Mouse (Mus musculus): ENCODE measurements around the gene Slmap. TPM values are rescaled to one million over a fixed set of nuclear protein-coding genes. Genes with fewer than 3 reads are reported as not detected.

The Slmap gene
- polyA plus RNA-seq, 1 experiment from 2014 or later: 8.6 TPM

GRCm38 (mm10) chr14:26508150-26508549 is 26.6 kb downstream of the Slmap start:
- ATAC-seq (ENCODE audit: insufficient read depth): no peak
- no peak overlapping the region for H3K9ac ChIP-seq
- H3K4me2 ChIP-seq: no peak overlapping the region
- no peaks in the 10 kb centered on the region for H3K9me3 ChIP-seq (replicated peaks)
- H3K36me3 ChIP-seq (replicated peaks): no peaks in the 10 kb centered on the region
- H3K4me1 ChIP-seq (replicated peaks): no peaks in the 10 kb centered on the region
- H3K27ac ChIP-seq (replicated peaks): no peak overlapping the region
- WGBS (ENCODE audit: insufficient replicate concordance): 82% methylated on average over 6 of the region's 6 CpGs
- H3K4me3 ChIP-seq (replicated peaks): no peak overlapping the region
- H3K27me3 ChIP-seq: no peaks in the 10 kb centered on the region

GRCm38 (mm10) chr14:26507361-26507760 is 27.4 kb downstream of the Slmap start:
- no peak overlapping the region for H3K4me3 ChIP-seq (replicated peaks)
- no peak overlapping the region for H3K4me2 ChIP-seq
- H3K4me1 ChIP-seq (replicated peaks): no peaks in the 10 kb centered on the region
- H3K36me3 ChIP-seq (replicated peaks): no peaks in the 10 kb centered on the region
- ATAC-seq (ENCODE audit: insufficient read depth): no peak
- H3K27ac ChIP-seq (replicated peaks): no peak overlapping the region
- WGBS (ENCODE audit: insufficient replicate concordance): 79% methylated on average over 4 of the region's 4 CpGs
- no peaks in the 10 kb centered on the region for H3K9me3 ChIP-seq (replicated peaks)
- no peak overlapping the region for H3K9ac ChIP-seq
- H3K27me3 ChIP-seq: no peaks in the 10 kb centered on the region

- no peak overlapping the region for H3K4me2 ChIP-seq
- no peak overlapping the region for H3K27ac ChIP-seq (replicated peaks)
- H3K4me1 ChIP-seq (replicated peaks): 0 out of 2 replicates have a peak, but pooled peaks cover 5% of the 10 kb centered on the region
- no peaks in the 10 kb centered on the region for H3K36me3 ChIP-seq (replicated peaks)
- 87% methylated on average over 4 of the region's 4 CpGs for WGBS (ENCODE audit: insufficient replicate concordance)
- no peak overlapping the region for H3K4me3 ChIP-seq (replicated peaks)
- no peaks in the 10 kb centered on the region for H3K9me3 ChIP-seq (replicated peaks)
- no peaks in the 10 kb centered on the region for H3K27me3 ChIP-seq
- no peak overlapping the region for H3K9ac ChIP-seq
- no peak for ATAC-seq (ENCODE audit: insufficient read depth)
Measured at GRCm38 (mm10) chr14:26504541-26504940, 30.2 kb downstream of the Slmap start.

GRCm38 (mm10) chr14:26500136-26500933 is 34.4 kb downstream of the Slmap start:
- H3K27ac ChIP-seq (replicated peaks): no peak overlapping the region
- 0 out of 2 replicates have a peak, but pooled peaks cover 3% of the 10 kb centered on the region for H3K36me3 ChIP-seq (replicated peaks)
- no peak overlapping the region for H3K4me2 ChIP-seq
- H3K9ac ChIP-seq: no peak overlapping the region
- H3K4me1 ChIP-seq (replicated peaks): 0 out of 2 replicates have a peak, but pooled peaks cover 8% of the 10 kb centered on the region
- H3K4me3 ChIP-seq (replicated peaks): no peak overlapping the region
- no peaks in the 10 kb centered on the region for H3K27me3 ChIP-seq
- H3K9me3 ChIP-seq (replicated peaks): no peaks in the 10 kb centered on the region
- no peak for ATAC-seq (ENCODE audit: insufficient read depth)
- WGBS (ENCODE audit: insufficient replicate concordance): 76% methylated on average over 2 of the region's 2 CpGs

- Histone ChIP-seq H3K27me3 (no peaks in the 10 kb centered on the region), H3K4me3 (replicated peaks) (no peak overlapping the region), H3K9ac (no peak overlapping the region), H3K9me3 (replicated peaks) (no peaks in the 10 kb centered on the region), H3K4me1 (replicated peaks) (0 out of 2 replicates have a peak, but pooled peaks cover 8% of the 10 kb centered on the region), H3K4me2 (no peak overlapping the region), H3K27ac (replicated peaks) (no peak overlapping the region), H3K36me3 (replicated peaks) (0 out of 2 replicates have a peak, but pooled peaks cover 3% of the 10 kb centered on the region)
- WGBS (ENCODE audit: insufficient replicate concordance): 78% methylated on average over 1 of the region's 1 CpGs
- no peak for ATAC-seq (ENCODE audit: insufficient read depth)
Measured at GRCm38 (mm10) chr14:26495021-26495420, 39.7 kb downstream of the Slmap start.

- Histone ChIP-seq H3K4me1 (replicated peaks) (peaks cover 5% of the 10 kb centered on the region; the same call in 1 of the 2 replicates), H3K4me3 (replicated peaks) (no peak overlapping the region), H3K9ac (no peak overlapping the region), H3K4me2 (no peak overlapping the region), H3K9me3 (replicated peaks) (no peaks in the 10 kb centered on the region), H3K27me3 (no peaks in the 10 kb centered on the region), H3K36me3 (replicated peaks) (0 out of 2 replicates have a peak, but pooled peaks cover 3% of the 10 kb centered on the region), H3K27ac (replicated peaks) (no peak overlapping the region)
- no peak for ATAC-seq (ENCODE audit: insufficient read depth)
- WGBS (ENCODE audit: insufficient replicate concordance): 20% methylated on average over 2 of the region's 2 CpGs
Measured at GRCm38 (mm10) chr14:26491150-26491549, 43.6 kb downstream of the Slmap start.

GRCm38 (mm10) chr14:26488329-26489020 is 46.3 kb downstream of the Slmap start:
- ATAC-seq (ENCODE audit: insufficient read depth): no peak
- Histone ChIP-seq H3K4me1 (replicated peaks) (peaks cover 5% of the 10 kb centered on the region; the same call in 1 of the 2 replicates), H3K4me2 (no peak overlapping the region), H3K27me3 (no peaks in the 10 kb centered on the region), H3K9me3 (replicated peaks) (no peaks in the 10 kb centered on the region), H3K27ac (replicated peaks) (no peak overlapping the region), H3K4me3 (replicated peaks) (no peak overlapping the region), H3K9ac (no peak overlapping the region), H3K36me3 (replicated peaks) (no peaks in the 10 kb centered on the region)
- WGBS (ENCODE audit: insufficient replicate concordance): 75% methylated on average over 9 of the region's 9 CpGs

- no peak overlapping the region for H3K27ac ChIP-seq (replicated peaks)
- no peaks in the 10 kb centered on the region for H3K36me3 ChIP-seq (replicated peaks)
- no peak overlapping the region for H3K4me2 ChIP-seq
- no peaks in the 10 kb centered on the region for H3K9me3 ChIP-seq (replicated peaks)
- H3K4me1 ChIP-seq (replicated peaks): peaks cover 5% of the 10 kb centered on the region; the same call in 1 of the 2 replicates
- WGBS (ENCODE audit: insufficient replicate concordance): 49% methylated on average over 8 of the region's 8 CpGs
- no peaks in the 10 kb centered on the region for H3K27me3 ChIP-seq
- H3K4me3 ChIP-seq (replicated peaks): no peak overlapping the region
- ATAC-seq (ENCODE audit: insufficient read depth): no peak
- no peak overlapping the region for H3K9ac ChIP-seq
Measured at GRCm38 (mm10) chr14:26486416-26487198, 48.1 kb downstream of the Slmap start.

- Histone ChIP-seq H3K27me3 (no peaks in the 10 kb centered on the region), H3K27ac (replicated peaks) (no peak overlapping the region), H3K4me1 (replicated peaks) (no peaks in the 10 kb centered on the region; the same call in 1 of the 2 replicates), H3K4me2 (no peak overlapping the region), H3K36me3 (replicated peaks) (peaks cover 4% of the 10 kb centered on the region; the same call in 1 of the 2 replicates), H3K9ac (no peak overlapping the region), H3K4me3 (replicated peaks) (no peak overlapping the region), H3K9me3 (replicated peaks) (no peaks in the 10 kb centered on the region)
- 65% methylated on average over 1 of the region's 1 CpGs for WGBS (ENCODE audit: insufficient replicate concordance)
- ATAC-seq (ENCODE audit: insufficient read depth): no peak
Measured at GRCm38 (mm10) chr14:26481457-26481856, 53.3 kb downstream of the Slmap start.

- ATAC-seq (ENCODE audit: insufficient read depth): no peak
- no peaks in the 10 kb centered on the region for H3K27me3 ChIP-seq
- no peak overlapping the region for H3K9ac ChIP-seq
- WGBS (ENCODE audit: insufficient replicate concordance): 81% methylated on average over 5 of the region's 5 CpGs
- H3K36me3 ChIP-seq (replicated peaks): peaks cover 4% of the 10 kb centered on the region; the same call in 1 of the 2 replicates
- no peaks in the 10 kb centered on the region for H3K9me3 ChIP-seq (replicated peaks)
- no peak overlapping the region for H3K27ac ChIP-seq (replicated peaks)
- no peak overlapping the region for H3K4me3 ChIP-seq (replicated peaks)
- no peaks in the 10 kb centered on the region for H3K4me1 ChIP-seq (replicated peaks)
- no peak overlapping the region for H3K4me2 ChIP-seq
Measured at GRCm38 (mm10) chr14:26477738-26478137, 57.0 kb downstream of the Slmap start.
